Mouse (Mus musculus) stomach, embryonic 14.5 days (tissue): Measurements from ENCODE around the gene Hivep2. TPM values are rescaled to one million over a fixed set of nuclear protein-coding genes. Genes with fewer than 3 reads are reported as not detected.

ENCODE experiments used
- ATAC-seq: fragments of 200-750 bp; cut with Nextera tagmentation; 2 replicates; pipeline ENCODE4 v1.8.0; 2017; ENCODE audit warnings: low read depth, moderate TSS enrichment; ENCODE audit not compliant: insufficient number of reproducible peaks, insufficient read depth, low FRiP score
- H3K27ac ChIP-seq: fragments of 300-500 bp; sonication (generic); 2 replicates; pipeline ENCODE4 v1.5.1; 2014; ENCODE audit warnings: mild to moderate bottlenecking, low read length, moderate library complexity, mixed read lengths
- H3K27me3 ChIP-seq: fragments of 300-500 bp; sonication (generic); 2 replicates; pipeline ENCODE4 v1.6.1; 2014; ENCODE audit warnings: low read length, control low read depth, mixed read lengths; ENCODE audit not compliant: control insufficient read depth, insufficient read depth
- H3K36me3 ChIP-seq: fragments of 300-500 bp; sonication (generic); 2 replicates; pipeline ENCODE4 v1.6.1; 2014; ENCODE audit warnings: mild to moderate bottlenecking, control low read depth, low read length, moderate library complexity, mixed read lengths; ENCODE audit not compliant: control insufficient read depth, insufficient read depth
- H3K4me1 ChIP-seq: fragments of 300-500 bp; sonication (generic); 2 replicates; pipeline ENCODE4 v1.6.1; 2014; ENCODE audit warnings: low read length, control low read depth, mixed read lengths; ENCODE audit not compliant: control insufficient read depth, insufficient read depth
- H3K4me2 ChIP-seq: fragments of 300-500 bp; sonication (generic); replicated peaks from 2 replicates; pipeline ENCODE4 v1.6.1; 2014; ENCODE audit warnings: low read depth, low read length, control low read depth
- H3K4me3 ChIP-seq: fragments of 300-500 bp; sonication (generic); 2 replicates; pipeline ENCODE4 v1.5.1; 2014; ENCODE audit warnings: low read depth, low read length, control low read depth
- H3K9ac ChIP-seq: fragments of 300-500 bp; sonication (generic); replicated peaks from 2 replicates; pipeline ENCODE4 v1.6.1; 2014; ENCODE audit warnings: low read depth, mild to moderate bottlenecking, control low read depth, low read length, moderate library complexity, mixed read lengths
- H3K9me3 ChIP-seq: fragments of 300-500 bp; sonication (generic); 2 replicates; pipeline ENCODE4 v1.6.1; 2016; ENCODE audit warnings: low read depth, low read length, control low read depth; ENCODE audit not compliant: control insufficient read depth
- WGBS: fragments of 180-500 bp; shearing (Covaris S2); extraction: QIAGEN DNeasy Blood & Tissue Kit; methylation state at CpG from one replicate; pipeline ENCODE4 v1.1.7; 2014; 5-methylcytosine and 5-hydroxymethylcytosine counted together
- polyA plus RNA-seq: library from polyadenylated mRNA; unstranded; fragments of >200 nt; fragmentation: Nextera tagmentation; extraction: Ambion mirVana; gene quantifications from 2 replicates; pipeline ENCODE4 v1.2.1, GENCODE M21; 2014

Gene Hivep2
- polyA plus RNA-seq, 1 experiment from 2014 or later: 10.6 TPM

DNA sequence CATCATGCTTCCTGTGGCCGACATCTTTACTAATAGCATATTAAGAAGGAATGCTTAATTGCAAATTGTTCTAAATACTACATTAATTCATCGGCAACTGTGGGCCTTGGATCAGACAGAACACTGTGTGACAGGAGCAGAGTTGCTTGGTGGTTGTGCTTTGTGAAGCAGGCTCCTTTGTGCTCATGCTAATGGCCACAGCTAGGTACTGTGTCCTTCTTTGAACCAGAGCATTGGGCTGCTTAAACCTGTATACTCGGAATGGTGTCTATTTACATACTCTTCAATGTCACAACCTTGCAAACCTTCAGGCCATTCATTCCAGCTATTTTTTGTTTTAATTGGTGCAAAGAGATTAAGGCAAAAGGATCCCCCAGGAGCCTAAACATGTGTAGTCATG, 115.9 kb downstream of the Hivep2 start:
- Histone ChIP-seq H3K27me3 (no peaks in the 10 kb centered on the region), H3K4me3 (no peak overlapping the region), H3K36me3 (no peaks in the 10 kb centered on the region), H3K9me3 (no peaks in the 10 kb centered on the region), H3K4me2 (no peak overlapping the region), H3K4me1 (no peaks in the 10 kb centered on the region), H3K9ac (no peak overlapping the region), H3K27ac (no peak overlapping the region)
- WGBS: 63% methylated on average over 3 of the region's 3 CpGs
- no peak for ATAC-seq

DNA sequence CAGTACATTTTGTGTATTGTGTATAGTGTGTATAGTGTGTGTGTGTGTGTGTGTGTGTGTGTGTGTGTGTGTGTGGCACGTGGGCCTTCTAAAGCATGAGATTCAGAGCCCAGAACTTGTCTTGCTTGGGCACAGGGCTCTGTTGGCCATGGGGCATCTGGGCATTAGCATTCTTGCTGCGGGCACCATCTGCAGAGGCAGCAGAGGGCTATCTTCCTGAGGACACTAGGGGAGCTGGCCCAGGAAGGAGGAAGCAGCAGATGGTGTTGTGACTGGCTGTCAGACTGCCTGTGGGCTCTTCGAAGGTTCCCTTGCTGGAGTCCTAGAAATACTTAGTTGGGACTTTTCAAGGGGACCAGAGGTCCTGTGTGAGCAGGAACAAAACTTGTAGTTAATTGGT, 116.4 kb downstream of the Hivep2 start:
- H3K9ac ChIP-seq: no peak overlapping the region
- no peaks in the 10 kb centered on the region for H3K4me1 ChIP-seq
- H3K36me3 ChIP-seq: no peaks in the 10 kb centered on the region
- H3K4me3 ChIP-seq: no peak overlapping the region
- no peak overlapping the region for H3K27ac ChIP-seq
- no peaks in the 10 kb centered on the region for H3K27me3 ChIP-seq
- WGBS: 77% methylated on average over 3 of the region's 3 CpGs
- no peak for ATAC-seq
- no peak overlapping the region for H3K4me2 ChIP-seq
- no peaks in the 10 kb centered on the region for H3K9me3 ChIP-seq

DNA sequence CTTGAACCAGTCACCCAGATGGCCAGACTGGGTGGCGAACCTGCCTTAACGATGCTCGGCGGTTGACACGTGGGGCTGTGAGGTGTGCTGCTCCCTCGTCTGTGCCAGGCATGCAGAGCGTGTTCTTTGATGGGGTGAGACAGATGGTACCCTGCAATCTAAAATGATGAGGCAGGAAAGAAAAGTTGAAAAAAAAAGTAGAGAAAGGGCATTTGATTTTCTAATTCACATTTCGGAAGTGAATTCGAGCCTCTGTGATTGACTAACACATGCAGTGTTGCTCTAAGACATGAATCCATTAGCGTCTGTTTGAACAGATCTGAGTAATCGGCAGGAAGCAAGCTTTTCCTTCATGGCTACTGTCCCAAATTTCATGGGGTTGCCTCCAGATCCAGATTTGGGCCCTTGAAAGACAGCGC, 119.4 kb downstream of the Hivep2 start:
- Histone ChIP-seq H3K9ac (no peak overlapping the region), H3K27ac (no peak overlapping the region), H3K27me3 (no peaks in the 10 kb centered on the region), H3K4me3 (no peak overlapping the region), H3K4me1 (no peaks in the 10 kb centered on the region), H3K36me3 (no peaks in the 10 kb centered on the region), H3K9me3 (no peaks in the 10 kb centered on the region), H3K4me2 (no peak overlapping the region)
- WGBS: 82% methylated on average over 12 of the region's 12 CpGs
- ATAC-seq: no peak

DNA sequence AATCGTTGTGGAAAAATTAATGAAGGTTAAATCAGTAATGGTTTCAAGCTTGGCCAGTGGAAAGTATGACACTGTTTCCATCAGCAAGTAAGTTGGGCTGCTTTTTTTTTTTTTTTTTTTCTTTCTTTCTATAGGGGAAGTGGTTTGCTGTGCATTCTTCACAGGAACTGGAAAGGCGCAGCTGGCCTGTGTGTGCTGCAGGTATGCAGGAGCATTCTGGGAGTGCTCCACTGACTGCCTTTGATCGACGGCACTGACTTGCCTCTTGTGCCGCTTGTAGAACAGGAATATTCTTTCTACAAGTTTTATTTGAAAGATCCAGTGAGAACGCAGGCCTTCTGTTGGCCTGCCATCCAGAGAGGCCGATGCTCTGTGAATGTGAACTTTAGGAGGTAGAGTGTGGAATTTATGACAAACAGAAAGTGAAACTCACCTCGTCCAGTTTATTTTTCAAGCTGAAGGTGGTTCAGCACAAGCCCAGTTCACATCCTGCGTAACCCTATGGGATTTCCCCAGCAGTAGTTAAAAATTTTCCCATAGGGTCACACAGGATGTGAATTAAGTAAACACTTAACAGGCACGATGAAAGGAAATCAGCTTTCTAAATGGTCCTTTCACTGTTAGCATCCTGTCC, 120.1 kb downstream of the Hivep2 start:
- Histone ChIP-seq H3K4me3 (no peak overlapping the region), H3K9ac (no peak overlapping the region), H3K4me1 (no peaks in the 10 kb centered on the region), H3K27me3 (no peaks in the 10 kb centered on the region), H3K27ac (peak overlapping the region; percentile 41; the same call in 1 of the 2 replicates), H3K4me2 (no peak overlapping the region; the same call in 1 of the 2 replicates), H3K36me3 (no peaks in the 10 kb centered on the region), H3K9me3 (no peaks in the 10 kb centered on the region)
- no peak for ATAC-seq
- 45% methylated on average over 10 of the region's 10 CpGs for WGBS

DNA sequence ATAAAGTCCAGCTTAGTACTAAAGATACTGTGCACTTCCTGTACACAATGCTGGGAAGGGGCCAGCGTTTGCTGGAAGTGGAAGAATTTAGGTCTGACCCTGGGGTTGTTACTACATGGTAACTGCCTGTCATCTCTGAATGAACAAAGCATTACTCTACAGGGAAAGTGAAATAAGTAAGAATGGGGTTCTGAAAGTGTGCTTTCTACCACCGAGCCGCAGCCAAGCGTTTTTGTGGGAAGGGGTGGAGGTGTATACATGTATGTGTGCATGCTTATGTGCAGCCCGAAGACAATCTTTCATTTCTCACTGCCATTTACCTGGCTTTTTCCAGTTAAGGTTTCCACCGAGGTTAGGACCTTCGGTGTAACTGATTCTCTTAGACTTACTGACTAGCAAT, 121.4 kb downstream of the Hivep2 start:
- Histone ChIP-seq H3K27me3 (no peaks in the 10 kb centered on the region), H3K9me3 (no peaks in the 10 kb centered on the region), H3K4me1 (no peaks in the 10 kb centered on the region), H3K4me3 (no peak overlapping the region), H3K9ac (no peak overlapping the region), H3K27ac (no peak overlapping the region), H3K4me2 (no peak overlapping the region), H3K36me3 (no peaks in the 10 kb centered on the region)
- no peak for ATAC-seq
- 80% methylated on average over 7 of the region's 7 CpGs for WGBS

DNA sequence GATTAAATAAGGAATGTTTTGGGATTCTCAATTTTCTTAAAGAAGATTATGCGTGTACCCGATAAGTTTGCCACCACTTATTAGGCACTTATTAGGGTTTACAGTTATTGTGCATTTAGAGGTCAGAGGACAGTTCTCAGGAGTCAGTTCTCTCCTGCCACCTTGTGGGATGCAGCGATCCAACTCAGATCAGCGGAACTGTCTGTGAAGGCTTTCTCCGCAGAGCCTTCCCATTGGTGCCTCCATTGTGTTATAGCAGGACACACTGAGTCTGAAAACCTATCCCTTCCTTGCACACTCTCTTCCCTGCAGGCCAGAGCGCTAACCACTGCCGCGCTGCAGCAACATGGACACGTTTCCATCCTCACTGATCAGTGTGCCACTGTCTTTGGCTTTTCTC, 123.6 kb downstream of the Hivep2 start:
- ATAC-seq: no peak
- 60% methylated on average over 9 of the region's 9 CpGs for WGBS
- H3K36me3 ChIP-seq: no peaks in the 10 kb centered on the region

DNA sequence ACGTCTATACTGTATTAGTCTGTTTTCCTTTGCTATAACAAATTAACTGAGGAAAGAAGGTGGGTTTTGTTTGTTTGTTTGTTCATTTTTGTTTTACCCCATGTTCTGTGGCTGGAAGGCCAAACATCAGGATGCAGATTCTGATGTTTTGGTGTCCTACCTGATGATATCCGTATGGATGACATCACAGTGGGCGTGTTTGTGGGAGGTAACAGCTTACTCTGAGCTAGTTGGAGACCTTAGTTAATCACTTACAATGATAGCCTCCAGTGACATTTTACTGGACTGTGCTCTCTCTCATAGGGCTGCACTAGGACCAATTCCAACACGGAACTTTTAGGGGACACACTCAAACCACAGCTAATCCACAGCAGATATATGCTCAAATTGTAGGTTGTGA, 128.2 kb downstream of the Hivep2 start:
- Histone ChIP-seq H3K9me3 (no peaks in the 10 kb centered on the region), H3K36me3 (no peaks in the 10 kb centered on the region), H3K4me2 (no peak overlapping the region), H3K4me3 (no peak overlapping the region), H3K27ac (no peak overlapping the region), H3K9ac (no peak overlapping the region), H3K27me3 (no peaks in the 10 kb centered on the region), H3K4me1 (no peaks in the 10 kb centered on the region)
- 84% methylated on average over 4 of the region's 4 CpGs for WGBS
- ATAC-seq: no peak

More for the DNA sequence above, 123.6 kb downstream of the Hivep2 start:
- Histone ChIP-seq H3K4me2 (no peak overlapping the region), H3K4me3 (no peak overlapping the region), H3K27ac (no peak overlapping the region), H3K9ac (no peak overlapping the region), H3K4me1 (no peaks in the 10 kb centered on the region), H3K27me3 (no peaks in the 10 kb centered on the region), H3K9me3 (no peaks in the 10 kb centered on the region)

DNA sequence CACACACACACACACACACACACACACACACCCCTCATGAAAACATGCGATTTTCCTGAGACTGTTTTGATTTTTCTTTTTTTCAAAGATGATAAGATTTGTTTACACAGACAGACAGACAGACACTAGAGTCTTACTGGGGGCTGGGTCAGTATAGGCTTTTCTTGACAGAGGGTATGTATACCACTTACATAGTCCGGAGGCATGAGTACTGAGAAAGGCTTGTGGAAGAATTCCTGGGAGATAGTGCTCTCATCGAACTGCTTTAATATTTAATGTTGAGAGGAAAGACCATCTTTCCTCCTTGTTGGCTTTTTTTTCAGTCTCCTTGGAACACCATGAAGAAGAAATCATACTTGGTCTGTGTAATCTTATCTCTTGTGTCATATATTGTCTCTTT, 130.2 kb downstream of the Hivep2 start:
- Histone ChIP-seq H3K36me3 (no peaks in the 10 kb centered on the region), H3K4me2 (no peak overlapping the region), H3K9me3 (no peaks in the 10 kb centered on the region), H3K9ac (no peak overlapping the region), H3K27ac (no peak overlapping the region), H3K27me3 (no peaks in the 10 kb centered on the region), H3K4me1 (no peaks in the 10 kb centered on the region), H3K4me3 (no peak overlapping the region)
- ATAC-seq: no peak
- WGBS: 77% methylated on average over 3 of the region's 3 CpGs

DNA sequence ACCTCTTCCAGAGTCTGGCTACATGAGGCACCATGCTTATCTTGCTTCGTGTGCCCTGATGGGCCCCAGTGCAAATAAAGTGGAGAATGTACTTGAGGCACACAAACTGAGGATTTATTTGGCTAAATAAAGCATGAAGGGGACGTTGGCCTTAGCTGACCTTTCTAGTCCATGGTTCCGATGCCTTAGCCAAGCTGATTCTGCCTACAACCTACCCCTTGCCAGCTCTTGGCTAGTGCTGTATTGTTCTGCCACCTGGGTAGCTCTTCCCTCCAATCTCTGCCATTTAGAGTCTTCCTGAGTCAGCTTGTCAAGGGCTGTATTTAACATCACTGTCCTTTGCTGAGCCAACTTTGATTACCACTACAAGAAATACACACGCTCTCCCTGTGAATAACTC, 133.3 kb downstream of the Hivep2 start:
- Histone ChIP-seq H3K9me3 (no peaks in the 10 kb centered on the region), H3K4me3 (no peak overlapping the region), H3K4me1 (no peaks in the 10 kb centered on the region), H3K36me3 (no peaks in the 10 kb centered on the region), H3K9ac (no peak overlapping the region), H3K4me2 (no peak overlapping the region), H3K27ac (no peak overlapping the region), H3K27me3 (no peaks in the 10 kb centered on the region)
- WGBS: 64% methylated on average over 4 of the region's 4 CpGs
- ATAC-seq: no peak
